Mouse (Mus musculus): ENCODE measurements around the gene Gcc2. TPM values are rescaled to one million over a fixed set of nuclear protein-coding genes. Genes with fewer than 3 reads are reported as not detected.

Gene Gcc2
- 91.7 and 96.3 TPM in 2 replicates for polyA plus RNA-seq (2015; fragmentation: Nextera tagmentation; extraction: Ambion mirVana)

DNA sequence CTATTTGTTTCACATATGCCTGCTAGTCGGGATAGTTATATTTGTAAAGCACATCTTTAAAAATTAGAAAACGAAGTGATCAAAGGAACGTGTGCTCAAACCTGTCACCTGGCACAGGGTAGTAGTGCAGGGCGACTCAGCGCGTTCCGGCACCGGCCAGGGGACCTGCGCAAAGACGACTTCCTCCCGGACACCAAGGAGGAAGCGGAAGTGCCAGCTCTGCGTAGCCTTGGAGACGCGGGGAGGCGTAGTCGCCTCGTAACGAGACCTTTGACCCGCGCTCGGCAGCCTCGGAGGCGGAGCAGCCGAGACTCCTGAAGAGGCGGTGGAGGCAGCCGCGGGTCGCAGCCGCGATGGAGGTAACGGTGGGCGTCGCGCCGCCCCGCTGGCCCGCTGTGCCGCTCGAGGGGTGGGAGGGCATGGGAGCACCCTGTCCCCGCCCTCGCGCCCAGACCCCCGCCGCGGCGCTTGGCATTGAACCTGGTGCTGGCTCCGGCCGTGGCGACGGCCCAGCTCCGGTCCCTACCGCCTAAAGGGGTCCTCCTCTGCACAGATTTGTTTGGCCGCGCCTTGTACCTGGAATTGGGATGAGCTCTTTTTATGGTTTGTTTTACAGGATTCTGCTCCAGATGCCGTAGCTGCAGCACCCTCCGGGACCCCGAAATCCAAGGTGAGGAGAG, at the start of gene Gcc2:
Gene Gcc2, plus strand, starts transcription at position 285 of the 680 bp plus-strand sequence.
- peak within 1 kb of the TSS; percentile 98 for H3K4me3 ChIP-seq (ENCODE audit: low read depth, low read length)
- peaks cover 4% of the 10 kb centered on the region; the same call in 1 of the 2 replicates for H3K4me1 ChIP-seq (replicated peaks; ENCODE audit: control insufficient read depth, insufficient read depth, low read length)
- H3K9ac ChIP-seq (ENCODE audit: low read depth, low read length) = peak within 1 kb of the TSS; percentile 78
- peak within 1 kb of the TSS; percentile 87 for H3K27ac ChIP-seq (ENCODE audit: low read depth, low read length)
- ATAC-seq = peak; percentile 97
- no peak for TF ChIP-seq CTCF (IDR thresholded peaks at IDR 0.05; ENCODE audit: low read depth)
- H3K9me3 ChIP-seq (ENCODE audit: control insufficient read depth) = no peaks in the 10 kb centered on the region
- WGBS = under 1% methylated on average over 58 of the region's 58 CpGs
- no peaks in the 10 kb centered on the region for H3K27me3 ChIP-seq (replicated peaks; ENCODE audit: control insufficient read depth, insufficient read depth, low read length)
- peak within 1 kb of the TSS; percentile 71 for H3K4me2 ChIP-seq (replicated peaks; ENCODE audit: low read depth)
- H3K36me3 ChIP-seq (ENCODE audit: control insufficient read depth, insufficient read depth) = peaks cover 17% of the 10 kb centered on the region

DNA sequence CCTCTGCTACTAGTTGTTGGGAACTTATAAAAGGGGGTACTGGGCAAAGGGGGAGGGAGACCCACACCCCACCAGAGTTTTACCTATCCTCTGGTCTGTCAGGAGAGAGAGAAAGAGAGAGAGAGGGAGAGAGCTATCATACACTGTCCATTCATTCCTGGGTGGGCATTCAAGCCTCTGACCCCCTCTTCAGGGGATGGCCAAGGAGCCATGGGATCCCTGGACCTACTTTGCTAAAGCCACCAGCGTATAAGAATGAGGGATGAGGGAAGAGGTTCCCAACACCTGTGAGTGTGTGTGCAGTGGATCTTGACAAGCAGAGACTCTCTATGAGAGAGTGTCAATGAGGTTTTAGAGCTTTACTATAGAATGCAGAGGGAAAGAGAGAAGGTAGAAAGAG, 49.3 kb upstream of the Gcc2 start:
- H3K27ac ChIP-seq (ENCODE audit: low read depth, low read length) = no peak overlapping the region
- ATAC-seq = no peak
- 43% methylated on average over 1 of the region's 1 CpGs for WGBS

DNA sequence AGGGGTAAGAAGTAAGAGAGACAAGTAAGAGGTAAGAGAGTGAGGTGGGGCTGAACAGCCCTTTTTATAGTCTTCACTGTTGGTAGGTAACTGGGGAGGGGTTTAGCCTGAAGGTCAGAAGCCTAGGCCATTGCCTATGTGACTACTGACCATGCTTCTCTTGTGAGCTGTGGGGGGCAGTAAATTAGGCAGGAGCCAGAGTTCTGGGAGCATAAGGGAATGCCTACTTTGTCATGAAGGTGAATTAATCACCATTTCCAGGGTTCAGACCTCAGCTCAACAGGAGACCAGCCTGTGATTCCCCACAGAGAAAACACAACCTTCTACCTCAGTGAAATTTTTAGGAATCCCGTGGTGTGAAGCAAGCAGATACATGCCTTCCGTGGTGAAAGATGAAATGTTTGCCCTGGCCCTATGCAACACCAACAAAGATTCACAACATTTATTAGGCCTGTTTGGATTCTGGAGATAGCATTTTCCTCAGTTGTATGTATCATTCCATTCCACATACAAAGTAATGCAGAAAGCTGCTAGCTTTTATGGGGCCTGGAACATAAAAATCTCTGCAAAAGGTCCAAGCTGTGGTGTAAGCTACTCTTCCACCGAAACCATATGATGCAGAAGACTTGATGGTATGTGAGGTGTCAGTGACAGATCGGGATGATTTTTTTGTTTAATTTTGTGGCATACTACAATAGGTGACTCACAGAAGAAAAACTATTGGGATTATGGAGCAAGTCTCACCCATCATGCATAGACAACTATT, 48.5 kb upstream of the Gcc2 start:
- Histone ChIP-seq H3K9ac (ENCODE audit: low read depth, low read length) (no peak overlapping the region), H3K27me3 (replicated peaks; ENCODE audit: control insufficient read depth, insufficient read depth, low read length) (no peaks in the 10 kb centered on the region), H3K36me3 (ENCODE audit: control insufficient read depth, insufficient read depth) (no peaks in the 10 kb centered on the region), H3K9me3 (ENCODE audit: control insufficient read depth) (no peaks in the 10 kb centered on the region), H3K4me3 (ENCODE audit: low read depth, low read length) (no peak overlapping the region), H3K4me1 (replicated peaks; ENCODE audit: control insufficient read depth, insufficient read depth, low read length) (no peaks in the 10 kb centered on the region), H3K4me2 (replicated peaks; ENCODE audit: low read depth) (no peak overlapping the region), H3K27ac (ENCODE audit: low read depth, low read length) (no peak overlapping the region)
- WGBS = 89% methylated on average over 4 of the region's 4 CpGs
- TF ChIP-seq CTCF (IDR thresholded peaks at IDR 0.05; ENCODE audit: low read depth) = no peak
- no peak for ATAC-seq

More for the DNA sequence above, 49.3 kb upstream of the Gcc2 start:
- Histone ChIP-seq H3K36me3 (ENCODE audit: control insufficient read depth, insufficient read depth) (no peaks in the 10 kb centered on the region), H3K4me3 (ENCODE audit: low read depth, low read length) (no peak overlapping the region), H3K27me3 (replicated peaks; ENCODE audit: control insufficient read depth, insufficient read depth, low read length) (no peaks in the 10 kb centered on the region), H3K9ac (ENCODE audit: low read depth, low read length) (no peak overlapping the region), H3K4me1 (replicated peaks; ENCODE audit: control insufficient read depth, insufficient read depth, low read length) (no peaks in the 10 kb centered on the region), H3K4me2 (replicated peaks; ENCODE audit: low read depth) (no peak overlapping the region), H3K9me3 (ENCODE audit: control insufficient read depth) (no peaks in the 10 kb centered on the region)
- no peak for TF ChIP-seq CTCF (IDR thresholded peaks at IDR 0.05; ENCODE audit: low read depth)

DNA sequence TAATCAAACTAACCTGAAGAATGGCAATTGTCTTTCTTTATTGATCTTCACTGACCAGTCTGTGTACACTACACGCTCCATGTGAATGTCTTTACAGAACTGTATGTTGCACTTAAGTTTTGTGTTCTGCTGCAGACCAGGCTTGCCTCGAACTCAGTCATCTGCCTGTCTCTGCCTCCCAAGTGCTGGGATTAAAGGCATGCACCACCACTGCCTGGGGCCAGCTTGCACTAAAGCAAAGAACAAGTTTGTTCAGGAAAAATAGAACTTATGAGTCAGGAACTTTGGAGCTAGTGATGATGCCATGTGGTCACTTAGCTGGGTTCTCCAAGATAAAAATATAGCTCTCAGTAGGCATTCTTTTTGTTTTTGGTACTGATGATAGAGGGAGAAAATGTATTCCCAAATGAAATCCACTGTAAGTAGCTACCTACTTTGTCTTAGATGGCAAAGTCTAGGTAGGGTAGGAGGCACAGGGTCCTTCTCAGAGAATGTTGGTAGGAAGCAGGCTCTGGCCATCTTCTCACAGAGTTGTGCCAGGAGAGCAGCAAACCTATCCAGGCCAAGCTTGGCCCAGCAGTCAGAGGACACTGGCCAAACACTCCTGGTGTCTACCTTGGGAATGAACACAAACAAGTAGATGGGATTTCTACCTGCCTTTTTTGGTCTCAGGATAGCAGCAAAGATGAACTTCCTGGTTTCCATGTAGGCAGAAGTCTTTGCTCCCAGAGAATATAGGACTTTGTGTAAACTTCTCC, 45.4 kb upstream of the Gcc2 start:
- Histone ChIP-seq H3K36me3 (ENCODE audit: control insufficient read depth, insufficient read depth) (no peaks in the 10 kb centered on the region), H3K4me2 (replicated peaks; ENCODE audit: low read depth) (no peak overlapping the region), H3K9me3 (ENCODE audit: control insufficient read depth) (no peaks in the 10 kb centered on the region), H3K4me1 (replicated peaks; ENCODE audit: control insufficient read depth, insufficient read depth, low read length) (no peaks in the 10 kb centered on the region), H3K27ac (ENCODE audit: low read depth, low read length) (no peak overlapping the region), H3K4me3 (ENCODE audit: low read depth, low read length) (no peak overlapping the region), H3K9ac (ENCODE audit: low read depth, low read length) (no peak overlapping the region), H3K27me3 (replicated peaks; ENCODE audit: control insufficient read depth, insufficient read depth, low read length) (no peaks in the 10 kb centered on the region)
- WGBS = 72% methylated on average over 2 of the region's 2 CpGs
- no peak for ATAC-seq
- no peak for TF ChIP-seq CTCF (IDR thresholded peaks at IDR 0.05; ENCODE audit: low read depth)

DNA sequence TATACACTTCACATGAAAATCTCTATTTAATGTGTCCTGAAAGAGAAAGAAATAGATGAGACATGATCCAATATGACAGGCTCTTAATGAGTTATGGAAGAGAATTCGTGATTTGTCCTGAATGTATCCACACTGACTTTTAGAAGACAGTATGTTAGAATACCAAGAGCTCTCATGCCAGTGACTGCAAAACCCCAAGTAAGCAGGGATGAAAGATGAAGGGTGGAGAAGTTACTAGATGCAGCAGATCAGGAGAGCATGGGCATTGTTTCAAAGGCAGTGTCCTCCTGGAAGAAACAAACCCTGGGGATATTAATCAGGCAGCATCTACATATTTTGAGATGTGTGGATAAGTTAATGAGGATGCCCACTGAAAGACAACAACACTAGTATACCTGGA, 44.8 kb upstream of the Gcc2 start:
- H3K36me3 ChIP-seq (ENCODE audit: control insufficient read depth, insufficient read depth) = no peaks in the 10 kb centered on the region
- TF ChIP-seq CTCF (IDR thresholded peaks at IDR 0.05; ENCODE audit: low read depth) = no peak
- ATAC-seq = no peak
- no peak overlapping the region for H3K4me2 ChIP-seq (replicated peaks; ENCODE audit: low read depth)
- no peaks in the 10 kb centered on the region for H3K4me1 ChIP-seq (replicated peaks; ENCODE audit: control insufficient read depth, insufficient read depth, low read length)
- H3K4me3 ChIP-seq (ENCODE audit: low read depth, low read length) = no peak overlapping the region
- no peaks in the 10 kb centered on the region for H3K9me3 ChIP-seq (ENCODE audit: control insufficient read depth)
- H3K27ac ChIP-seq (ENCODE audit: low read depth, low read length) = no peak overlapping the region
- WGBS = 59% methylated on average over 1 of the region's 1 CpGs
- H3K27me3 ChIP-seq (replicated peaks; ENCODE audit: control insufficient read depth, insufficient read depth, low read length) = no peaks in the 10 kb centered on the region
- no peak overlapping the region for H3K9ac ChIP-seq (ENCODE audit: low read depth, low read length)

DNA sequence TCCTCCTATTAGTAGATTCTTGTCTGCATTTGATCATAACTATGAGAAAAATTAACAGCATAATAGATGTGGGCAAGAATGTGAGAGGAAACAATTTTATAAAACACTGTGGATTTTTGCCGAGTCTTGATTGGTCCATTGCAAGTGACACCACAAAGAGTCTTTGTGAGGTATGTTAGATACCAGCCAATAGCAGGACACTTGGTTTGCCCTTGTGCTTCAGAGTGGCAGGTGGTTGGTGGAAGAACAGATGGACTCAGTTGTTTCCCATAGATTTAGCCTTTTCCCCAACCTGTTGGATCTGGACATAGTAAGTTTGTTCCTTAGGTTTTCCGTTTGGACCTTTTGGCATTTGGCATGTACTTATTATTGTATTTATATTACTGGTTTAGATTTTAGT, 44.1 kb upstream of the Gcc2 start:
- Histone ChIP-seq H3K9me3 (ENCODE audit: control insufficient read depth) (no peaks in the 10 kb centered on the region), H3K27ac (ENCODE audit: low read depth, low read length) (no peak overlapping the region), H3K4me3 (ENCODE audit: low read depth, low read length) (no peak overlapping the region), H3K4me1 (replicated peaks; ENCODE audit: control insufficient read depth, insufficient read depth, low read length) (no peaks in the 10 kb centered on the region), H3K4me2 (replicated peaks; ENCODE audit: low read depth) (no peak overlapping the region), H3K9ac (ENCODE audit: low read depth, low read length) (no peak overlapping the region), H3K36me3 (ENCODE audit: control insufficient read depth, insufficient read depth) (no peaks in the 10 kb centered on the region), H3K27me3 (replicated peaks; ENCODE audit: control insufficient read depth, insufficient read depth, low read length) (no peaks in the 10 kb centered on the region)
- TF ChIP-seq CTCF (IDR thresholded peaks at IDR 0.05; ENCODE audit: low read depth) = no peak
- no peak for ATAC-seq
- WGBS = 93% methylated on average over 2 of the region's 2 CpGs
